Mouse (Mus musculus) liver, embryonic 12.5 days (tissue): ENCODE data around the gene Leng9. TPM values are rescaled to one million over a fixed set of nuclear protein-coding genes. Genes with fewer than 3 reads are reported as not detected.

Source experiments
- ATAC-seq: fragments of 200-750 bp; cut with Nextera tagmentation; 2 replicates; pipeline ENCODE4 v1.8.0; 2017; ENCODE audit warnings: moderate number of reproducible peaks, mild to moderate bottlenecking, moderate library complexity
- H3K27ac ChIP-seq: fragments of 300-500 bp; sonication (generic); 2 replicates; pipeline ENCODE4 v1.5.1; 2016; ENCODE audit warnings: mild to moderate bottlenecking
- H3K27me3 ChIP-seq: fragments of 300-500 bp; sonication (generic); replicated peaks from 2 replicates; pipeline ENCODE4 v1.6.1; 2016; ENCODE audit warnings: mild to moderate bottlenecking, moderate library complexity
- H3K36me3 ChIP-seq: fragments of 300-500 bp; sonication (generic); 2 replicates; pipeline ENCODE4 v1.6.1; 2016; ENCODE audit warnings: mild to moderate bottlenecking, moderate library complexity
- H3K4me1 ChIP-seq: fragments of 300-500 bp; sonication (generic); 2 replicates; pipeline ENCODE4 v1.6.1; 2016
- H3K4me2 ChIP-seq: fragments of 300-500 bp; sonication (generic); 2 replicates; pipeline ENCODE4 v1.6.1; 2016; ENCODE audit warnings: mild to moderate bottlenecking, moderate library complexity
- H3K4me3 ChIP-seq: fragments of 300-500 bp; sonication (generic); 2 replicates; pipeline ENCODE4 v1.5.1; 2016; ENCODE audit warnings: mild to moderate bottlenecking, moderate library complexity
- H3K9ac ChIP-seq: fragments of 300-500 bp; sonication (generic); 2 replicates; pipeline ENCODE4 v1.6.1; 2016; ENCODE audit warnings: mild to moderate bottlenecking, moderate library complexity
- H3K9me3 ChIP-seq: fragments of 300-500 bp; sonication (generic); replicated peaks from 2 replicates; pipeline ENCODE4 v1.6.1; 2016; ENCODE audit warnings: mild to moderate bottlenecking, moderate library complexity
- WGBS: fragments of 180-500 bp; shearing (Covaris S2); methylation state at CpG from one replicate; pipeline ENCODE4 v1.1.7; 2016; ENCODE audit not compliant: insufficient replicate concordance; 5-methylcytosine and 5-hydroxymethylcytosine counted together
- polyA plus RNA-seq: library from polyadenylated mRNA; unstranded; fragments of >200 nt; fragmentation: Nextera tagmentation; extraction: Ambion mirVana; gene quantifications from 2 replicates; pipeline ENCODE4 v1.2.1, GENCODE M21; 2016

Leng9 gene
- polyA plus RNA-seq, 1 experiment from 2014 or later = 1.2 TPM

DNA sequence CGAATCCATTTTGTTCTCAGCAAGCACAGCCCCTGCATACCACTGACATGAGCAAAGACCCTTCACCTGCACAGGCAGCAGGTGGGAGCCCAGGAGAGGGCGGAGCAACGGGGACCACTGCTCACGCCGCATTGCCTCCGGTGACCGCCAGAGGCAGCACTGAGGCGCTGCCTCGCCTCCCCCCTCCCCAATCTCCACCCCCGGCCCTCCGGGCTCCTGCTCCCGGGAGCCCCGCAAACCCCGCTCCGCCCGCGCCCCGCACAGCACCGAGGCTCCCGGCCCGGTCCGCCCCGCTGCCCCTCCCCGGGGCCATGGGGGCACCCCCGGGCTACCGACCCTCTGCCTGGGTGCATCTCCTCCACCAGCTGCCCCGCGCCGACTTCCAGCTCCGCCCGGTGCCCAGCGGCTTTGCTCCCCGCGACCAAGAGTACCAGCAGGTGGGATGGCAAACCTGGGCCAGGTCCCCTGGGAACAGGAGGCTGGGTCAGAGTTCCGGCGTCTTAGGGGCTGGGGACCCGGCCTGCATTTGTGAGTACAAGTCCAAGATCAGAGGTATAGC is 30.8 kb downstream of the Leng9 start, which contains the start of gene Ttyh1:
TSS of gene Ttyh1 (plus strand) at position 65 of the 559 bp plus-strand sequence.
- H3K27ac ChIP-seq = no peak within 1 kb of the TSS
- H3K36me3 ChIP-seq = no peaks in the 10 kb centered on the region
- no peak within 1 kb of the TSS for H3K9ac ChIP-seq
- peaks cover 68% of the 10 kb centered on the region for H3K27me3 ChIP-seq
- H3K4me3 ChIP-seq = peak within 1 kb of the TSS; percentile 36
- peak within 1 kb of the TSS; percentile 58 for H3K4me2 ChIP-seq
- ATAC-seq = no peak
- no peaks in the 10 kb centered on the region for H3K9me3 ChIP-seq
- 4% methylated on average over 36 of the region's 37 CpGs for WGBS
- H3K4me1 ChIP-seq = peaks cover 7% of the 10 kb centered on the region

DNA sequence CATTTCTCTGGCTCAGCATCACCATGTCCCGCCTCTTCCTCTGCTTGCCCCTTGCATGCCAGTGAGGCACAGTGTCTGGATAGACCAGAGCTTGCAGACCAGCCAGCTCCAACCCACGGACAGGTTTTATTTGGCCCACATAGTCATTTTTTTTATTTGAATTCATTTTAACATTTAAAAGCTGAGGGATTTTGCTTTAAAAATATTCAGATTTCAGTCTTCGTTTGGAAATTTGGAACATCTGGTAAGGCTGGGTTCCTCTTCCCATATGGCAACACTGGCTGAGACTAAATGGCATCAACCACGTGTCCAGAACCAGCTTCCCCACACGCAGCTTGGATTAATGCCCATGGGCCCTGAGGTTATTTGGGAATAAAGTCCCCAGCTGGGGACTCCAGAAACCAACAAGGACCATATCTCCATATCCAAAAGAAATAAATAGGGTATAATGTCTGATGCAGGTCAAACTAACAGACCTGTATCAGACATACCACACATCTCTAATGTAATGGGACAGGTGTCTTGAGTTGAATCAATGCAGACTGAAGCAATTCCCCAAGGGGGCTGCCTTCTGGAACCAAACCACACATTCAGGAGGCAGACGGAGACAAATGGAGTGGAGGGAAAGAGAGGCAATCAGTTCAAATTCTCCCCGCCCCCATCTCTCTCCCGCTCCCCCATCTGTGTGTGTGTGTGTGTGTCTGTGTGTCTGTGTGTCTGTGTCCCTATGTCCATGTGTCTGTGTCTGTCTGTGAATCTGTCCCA is 32.9 kb downstream of the Leng9 start:
- Histone ChIP-seq H3K36me3 (no peaks in the 10 kb centered on the region), H3K4me1 (peaks cover 5% of the 10 kb centered on the region), H3K4me3 (no peak overlapping the region), H3K9ac (no peak overlapping the region), H3K4me2 (no peak overlapping the region), H3K27me3 (peaks cover 51% of the 10 kb centered on the region), H3K9me3 (no peaks in the 10 kb centered on the region), H3K27ac (no peak overlapping the region)
- no peak for ATAC-seq
- 50% methylated on average over 8 of the region's 8 CpGs for WGBS

DNA sequence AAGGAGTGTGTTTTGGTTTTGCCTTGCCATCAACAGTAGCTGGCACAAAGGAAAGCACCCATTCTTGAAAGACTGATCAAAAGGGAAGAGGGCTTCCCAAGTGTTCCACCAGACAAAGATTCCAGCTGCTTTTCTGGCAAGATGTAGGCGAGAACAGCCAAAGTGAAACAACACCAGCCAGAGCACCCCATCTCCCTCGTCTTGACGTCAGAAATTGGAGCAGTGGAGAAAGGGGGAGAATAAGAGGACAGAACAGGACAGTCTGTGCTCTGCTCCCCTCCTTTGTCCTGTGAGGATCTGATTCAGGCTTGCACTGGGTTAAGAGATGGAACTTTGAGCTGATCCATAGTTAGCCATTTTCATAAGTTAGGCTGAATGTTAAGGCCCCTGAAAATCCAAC is 38.4 kb downstream of the Leng9 start:
- no peak overlapping the region for H3K4me3 ChIP-seq
- H3K27ac ChIP-seq = no peak overlapping the region
- no peaks in the 10 kb centered on the region for H3K9me3 ChIP-seq
- H3K9ac ChIP-seq = no peak overlapping the region
- H3K36me3 ChIP-seq = no peaks in the 10 kb centered on the region
- H3K4me1 ChIP-seq = no peaks in the 10 kb centered on the region
- no peaks in the 10 kb centered on the region for H3K27me3 ChIP-seq
- ATAC-seq = no peak
- WGBS = 45% methylated on average over 3 of the region's 3 CpGs
- H3K4me2 ChIP-seq = no peak overlapping the region

GRCm38 (mm10) chr7:4103411-4103810 is 46.8 kb downstream of the Leng9 start:
- no peak overlapping the region for H3K9ac ChIP-seq
- no peak overlapping the region for H3K4me3 ChIP-seq
- 19% methylated on average over 4 of the region's 4 CpGs for WGBS
- no peaks in the 10 kb centered on the region for H3K9me3 ChIP-seq
- no peaks in the 10 kb centered on the region for H3K27me3 ChIP-seq
- ATAC-seq = no peak
- H3K4me1 ChIP-seq = no peaks in the 10 kb centered on the region
- no peaks in the 10 kb centered on the region for H3K36me3 ChIP-seq
- no peak overlapping the region for H3K4me2 ChIP-seq
- H3K27ac ChIP-seq = no peak overlapping the region

GRCm38 (mm10) chr7:4101144-4101543 is 49.0 kb downstream of the Leng9 start:
- Histone ChIP-seq H3K27me3 (no peaks in the 10 kb centered on the region), H3K36me3 (no peaks in the 10 kb centered on the region), H3K4me3 (no peak overlapping the region), H3K4me1 (no peaks in the 10 kb centered on the region), H3K27ac (no peak overlapping the region), H3K9ac (no peak overlapping the region), H3K9me3 (no peaks in the 10 kb centered on the region), H3K4me2 (no peak overlapping the region)
- WGBS = 67% methylated on average over 5 of the region's 5 CpGs
- no peak for ATAC-seq

DNA sequence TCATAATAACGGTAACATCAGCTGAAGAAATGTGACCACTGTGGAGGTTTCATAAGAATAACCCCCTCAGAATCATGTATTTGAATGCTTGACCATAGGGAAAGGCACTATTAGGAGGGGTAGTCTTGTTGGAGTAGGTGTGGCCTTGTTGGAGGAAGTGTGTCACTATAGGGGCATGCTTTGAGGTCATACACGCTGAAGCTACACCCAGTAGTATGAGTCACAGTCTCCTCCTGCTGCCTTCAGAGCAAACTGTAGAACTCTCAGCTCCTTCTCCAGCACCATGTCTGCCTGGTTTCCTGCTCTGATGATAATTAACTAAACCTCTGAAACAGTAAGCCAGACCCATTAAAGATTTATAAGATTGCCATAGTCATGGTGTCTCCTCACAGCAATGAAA is 51.3 kb downstream of the Leng9 start:
- Histone ChIP-seq H3K27ac (no peak overlapping the region), H3K9me3 (no peaks in the 10 kb centered on the region), H3K4me3 (no peak overlapping the region), H3K4me2 (no peak overlapping the region), H3K4me1 (no peaks in the 10 kb centered on the region), H3K36me3 (no peaks in the 10 kb centered on the region), H3K27me3 (no peaks in the 10 kb centered on the region), H3K9ac (no peak overlapping the region)
- no peak for ATAC-seq
- WGBS = 55% methylated on average over 2 of the region's 2 CpGs

- ATAC-seq = no peak
- Histone ChIP-seq H3K36me3 (no peaks in the 10 kb centered on the region), H3K27ac (no peak overlapping the region), H3K4me1 (no peaks in the 10 kb centered on the region), H3K4me2 (no peak overlapping the region), H3K4me3 (no peak overlapping the region), H3K27me3 (no peaks in the 10 kb centered on the region), H3K9ac (no peak overlapping the region), H3K9me3 (no peaks in the 10 kb centered on the region)
- WGBS = 63% methylated on average over 2 of the region's 2 CpGs
Measured at GRCm38 (mm10) chr7:4098301-4098700, 51.9 kb downstream of the Leng9 start.

Other genes with a start within 250 kb of the Leng9 start
- gene Lilra6, start 234.9 kb downstream of the Leng9 start, polyA plus RNA-seq = 0.12 and 0.20 TPM in 2 replicates
- 0.81 and 1.0 TPM in 2 replicates for gene Lair1, start 87.2 kb downstream of the Leng9 start, polyA plus RNA-seq
- gene Ttyh1, start 31.0 kb downstream of the Leng9 start, polyA plus RNA-seq = 0.48 and 0.77 TPM in 2 replicates
- 39.3 and 44.5 TPM in 2 replicates for gene Leng8, start 13.3 kb downstream of the Leng9 start, polyA plus RNA-seq
- gene Cdc42ep5, start 14.5 kb upstream of the Leng9 start, polyA plus RNA-seq = 10.5 TPM in 2 replicates
- 0.10 and 0.14 TPM in 2 replicates for gene Lilra5, start 87.4 kb upstream of the Leng9 start, polyA plus RNA-seq
- gene Ncr1, start 187.3 kb upstream of the Leng9 start, polyA plus RNA-seq = not detected in 2 replicates
- gene Gp6, start 247.4 kb upstream of the Leng9 start, polyA plus RNA-seq = 5.0 and 5.5 TPM in 2 replicates